Mouse (Mus musculus) splenic B cell, adult 2 months (primary cell): ENCODE results near the gene Igf2.

ENCODE experiments used
- DNase-seq: peaks from one replicate; pipeline ENCODE4 v3.0.0-alpha.2; 2011; ENCODE audit warnings: low read depth, low spot score
- H3K27me3 ChIP-seq: 2 replicates; pipeline ENCODE4 v1.6.1; 2012; ENCODE audit warnings: mild to moderate bottlenecking, low read length, moderate library complexity, mixed read lengths; ENCODE audit not compliant: control insufficient read depth, poor library complexity, insufficient read depth, severe bottlenecking
- H3K36me3 ChIP-seq: 2 replicates; pipeline ENCODE4 v1.6.1; 2012; ENCODE audit warnings: mild to moderate bottlenecking, low read length, moderate library complexity, mixed read lengths; ENCODE audit not compliant: control insufficient read depth, poor library complexity, insufficient read depth, severe bottlenecking

Gene Igf2

DNA sequence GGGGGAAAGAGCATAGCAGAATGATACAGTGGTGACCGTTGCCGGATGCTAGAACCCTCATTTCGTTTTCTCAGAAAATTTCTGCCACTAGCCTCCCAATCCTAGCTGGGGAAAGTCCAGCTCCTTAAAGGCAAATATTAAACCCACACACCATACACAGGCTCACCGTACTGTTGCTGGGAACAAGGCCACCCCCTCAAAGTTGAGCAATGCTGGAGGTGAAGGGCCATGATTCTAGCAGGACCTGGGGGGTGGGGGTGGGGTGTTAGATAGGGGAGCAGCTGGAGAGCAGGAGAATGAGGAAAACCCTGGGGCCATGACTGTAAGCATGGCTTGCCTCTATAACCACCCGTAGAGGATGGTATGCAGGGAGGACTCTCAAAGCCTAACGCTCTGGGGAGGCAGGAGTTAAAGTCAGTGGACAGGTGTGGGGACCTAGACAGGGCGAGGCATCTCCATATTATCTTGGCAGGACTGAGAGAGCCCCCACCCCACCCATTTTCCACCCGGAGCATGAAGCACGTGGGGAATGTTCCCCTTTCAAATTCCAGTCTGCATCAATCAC is 2.1 kb downstream of the Igf2 start:
- Histone ChIP-seq H3K36me3 (no peaks in the 10 kb centered on the region), H3K27me3 (no peaks in the 10 kb centered on the region; the same call in none of the 2 replicates)
- DNase-seq: no peak

DNA sequence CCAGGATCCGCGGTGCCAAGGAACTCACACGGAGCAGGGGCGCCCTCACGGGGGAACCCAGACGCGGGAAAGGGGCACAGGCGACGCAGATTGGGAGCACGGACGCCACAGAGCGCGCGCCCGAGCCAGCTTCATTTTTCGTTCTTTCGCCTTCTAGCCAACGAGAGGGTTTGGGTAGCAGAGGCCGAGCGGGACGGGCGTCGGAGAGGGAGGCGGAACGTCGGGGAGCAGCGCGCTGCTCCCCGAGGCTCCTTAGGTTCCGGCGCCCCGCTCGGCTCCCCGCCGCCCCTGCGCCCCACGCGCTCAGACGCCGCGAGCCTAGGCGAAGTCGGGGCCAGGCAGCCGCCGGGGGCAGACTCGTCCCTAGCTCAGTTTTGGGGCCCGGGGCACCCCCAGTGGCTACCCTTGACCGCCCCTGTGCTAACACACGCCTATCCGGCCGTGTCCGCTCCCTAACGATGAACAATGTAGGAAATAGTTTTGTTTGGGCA is 2.6 kb downstream of the Igf2 start:
- no peaks in the 10 kb centered on the region; the same call in none of the 2 replicates for H3K27me3 ChIP-seq
- no peaks in the 10 kb centered on the region for H3K36me3 ChIP-seq
- DNase-seq: no peak

DNA sequence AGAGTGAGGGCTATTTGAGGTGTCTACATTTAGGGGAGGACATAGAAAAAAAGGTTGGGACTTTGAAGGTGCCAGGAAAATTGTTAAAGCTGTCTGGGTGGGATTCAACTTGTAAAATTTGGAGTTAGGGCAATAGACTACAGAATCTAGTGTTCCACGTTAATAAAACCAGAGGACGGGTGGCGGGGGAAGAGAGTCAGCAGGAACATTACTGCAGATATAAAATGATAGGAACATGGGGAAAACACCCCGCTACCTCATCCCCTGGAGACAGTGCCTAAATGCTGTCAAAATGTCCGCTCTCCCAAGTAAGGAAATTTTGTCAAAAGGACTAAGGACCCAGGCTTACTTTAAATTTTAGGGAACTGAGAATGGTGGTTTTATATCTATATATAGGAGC is 3.5 kb downstream of the Igf2 start:
- DNase-seq: no peak
- Histone ChIP-seq H3K27me3 (no peaks in the 10 kb centered on the region; the same call in none of the 2 replicates), H3K36me3 (no peaks in the 10 kb centered on the region)

DNA sequence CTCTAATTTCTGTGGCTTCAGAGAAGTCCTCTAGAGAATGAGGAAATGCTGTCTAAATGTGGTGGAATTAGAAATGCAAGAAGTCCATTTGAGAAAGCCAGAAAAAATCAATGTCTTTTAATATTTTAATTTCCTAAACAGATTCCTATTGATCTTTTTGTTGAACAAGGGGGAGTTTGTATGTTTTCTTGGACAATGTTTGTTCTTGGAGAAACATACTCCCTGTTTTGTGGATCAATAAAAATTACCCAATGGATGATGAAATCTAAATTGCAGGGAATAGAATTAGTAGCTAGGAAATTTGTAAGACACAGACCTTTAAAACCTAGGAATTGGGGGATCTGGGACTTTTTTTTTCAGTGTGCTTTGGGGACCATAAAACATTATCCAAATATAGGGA is 4.8 kb downstream of the Igf2 start:
- Histone ChIP-seq H3K36me3 (no peaks in the 10 kb centered on the region), H3K27me3 (no peaks in the 10 kb centered on the region; the same call in none of the 2 replicates)
- DNase-seq: no peak

DNA sequence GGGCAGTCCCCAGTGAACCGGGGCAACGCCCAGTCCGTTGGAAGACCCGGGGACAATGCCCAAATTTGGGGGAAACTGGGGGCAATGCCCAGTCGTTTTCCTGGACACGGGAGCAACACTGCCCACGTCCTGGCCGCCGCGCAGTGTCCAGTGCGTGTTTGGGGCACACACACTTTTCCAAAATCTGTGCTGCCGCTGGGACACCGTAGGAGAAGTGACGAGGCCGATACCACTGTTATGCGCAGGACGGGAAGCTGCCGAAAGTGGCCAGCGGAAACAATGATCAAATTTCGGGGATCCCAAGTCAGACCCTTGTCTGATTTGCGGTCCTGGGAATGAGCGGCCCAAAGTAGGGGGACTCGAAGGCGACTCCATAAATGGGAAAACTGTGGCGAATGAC is 5.6 kb downstream of the Igf2 start:
- no peaks in the 10 kb centered on the region; the same call in none of the 2 replicates for H3K27me3 ChIP-seq
- no peaks in the 10 kb centered on the region for H3K36me3 ChIP-seq
- no peak for DNase-seq

DNA sequence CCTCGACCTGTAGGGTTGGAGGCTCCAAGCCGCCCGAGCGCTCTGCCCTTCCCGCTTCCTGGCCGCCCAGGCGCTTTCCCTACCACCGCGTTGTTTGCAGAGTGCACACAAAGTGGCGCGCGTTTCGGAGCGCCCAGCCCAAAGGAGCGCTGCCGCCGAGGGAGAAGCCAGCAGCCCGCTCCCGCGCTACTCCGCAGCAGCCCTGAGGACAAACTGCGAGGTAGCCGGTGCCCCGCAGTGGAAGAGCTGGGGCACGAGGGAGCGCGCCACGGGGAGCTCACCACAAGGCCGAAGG is 6.0 kb downstream of the Igf2 start:
- Histone ChIP-seq H3K27me3 (no peaks in the 10 kb centered on the region; the same call in none of the 2 replicates), H3K36me3 (no peaks in the 10 kb centered on the region)
- no peak for DNase-seq

DNA sequence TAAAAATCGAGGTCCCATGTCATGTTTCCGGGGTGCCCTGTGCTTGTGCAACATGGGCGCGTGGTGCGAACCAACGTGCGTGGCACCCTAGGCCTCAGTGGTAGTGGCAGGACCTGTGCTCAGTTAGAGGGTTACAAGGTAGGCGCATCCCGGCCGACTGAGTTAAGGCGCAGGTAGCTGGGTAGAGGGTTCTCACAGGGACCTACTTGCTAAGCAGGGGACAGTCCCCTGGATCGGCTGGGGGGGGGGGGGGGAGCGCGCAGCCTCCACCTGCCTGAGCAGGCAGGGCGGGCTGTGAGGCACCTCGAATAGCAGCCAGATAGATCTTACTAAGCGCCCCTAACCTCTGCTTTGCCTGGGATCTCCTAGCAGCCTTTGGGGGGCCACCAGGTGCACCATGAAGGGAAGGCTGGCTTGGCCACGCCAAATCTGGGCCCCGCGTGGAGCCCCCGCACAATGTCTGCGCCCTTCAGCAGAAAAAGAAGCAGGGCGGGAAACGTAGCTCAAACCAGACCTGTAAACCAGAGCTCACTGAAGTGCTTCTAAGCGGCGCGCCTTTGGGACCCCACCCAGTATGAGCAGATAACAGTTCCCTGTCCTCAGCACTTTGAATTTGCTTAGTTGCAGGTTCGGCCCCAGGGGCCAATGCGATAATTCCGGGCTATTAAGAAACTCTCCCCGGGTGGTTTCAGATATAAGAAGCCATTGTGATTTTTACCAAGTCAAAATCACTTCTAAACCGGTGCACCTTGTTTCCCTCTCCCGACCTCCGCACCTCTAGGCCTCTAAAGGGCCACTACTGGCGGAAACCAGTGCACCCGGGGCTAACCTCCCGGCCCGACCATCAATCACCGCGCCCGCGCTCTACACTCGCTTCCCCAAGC is 6.6 kb downstream of the Igf2 start:
- DNase-seq: no peak
- no peaks in the 10 kb centered on the region for H3K36me3 ChIP-seq
- H3K27me3 ChIP-seq: no peaks in the 10 kb centered on the region; the same call in none of the 2 replicates

DNA sequence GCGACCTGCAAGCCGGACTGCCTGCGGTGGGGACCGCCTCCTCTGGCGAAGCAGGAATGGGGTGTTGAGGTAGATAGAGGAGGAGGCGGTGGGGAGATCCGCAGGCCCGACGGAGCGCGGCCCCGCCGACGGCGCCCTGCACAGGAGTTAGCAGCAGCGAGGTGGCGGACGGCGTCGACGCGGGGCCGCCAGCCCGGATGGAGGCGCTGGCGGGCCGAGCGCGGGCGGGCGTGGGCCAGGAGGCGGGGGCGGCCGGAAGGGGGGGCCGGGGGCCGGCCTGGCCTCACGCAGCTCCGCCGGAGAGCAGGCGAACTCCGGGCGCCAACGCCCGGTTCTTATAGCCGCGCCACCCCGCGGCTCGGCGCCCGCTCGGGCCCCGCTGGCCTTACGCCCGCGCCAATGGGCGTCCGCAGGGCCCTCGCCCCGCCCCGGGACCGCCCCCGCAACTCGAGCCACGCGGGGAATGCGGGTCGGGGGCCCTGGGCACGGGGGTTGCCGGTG is 7.4 kb downstream of the Igf2 start:
- peak; percentile 3 for DNase-seq
- H3K36me3 ChIP-seq: no peaks in the 10 kb centered on the region
- H3K27me3 ChIP-seq: no peaks in the 10 kb centered on the region; the same call in 1 of the 2 replicates

DNA sequence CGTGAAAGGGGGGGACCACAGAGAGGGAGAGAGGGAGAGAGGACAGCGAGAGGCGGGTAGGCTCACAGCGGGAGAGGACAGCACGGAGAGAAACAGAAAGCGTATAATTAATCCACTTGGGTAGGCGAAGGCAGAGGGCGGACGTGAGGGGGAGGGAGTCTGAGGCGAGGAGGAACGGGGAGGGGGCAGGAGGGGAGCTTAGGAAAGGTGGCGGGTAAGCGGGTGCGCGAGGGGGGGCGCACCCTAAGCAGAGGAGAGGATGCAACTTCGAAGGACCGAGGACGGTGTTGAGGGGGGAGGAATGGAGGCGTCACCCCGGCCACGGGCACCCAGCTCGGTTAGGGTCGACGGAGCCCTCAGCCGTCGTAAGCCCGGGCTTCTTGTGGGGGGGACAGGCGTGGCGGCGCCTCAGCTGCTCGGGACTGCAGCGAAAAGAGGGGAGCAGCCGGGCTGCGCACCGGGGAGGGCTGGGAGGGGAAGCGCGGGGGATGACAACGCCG is 7.9 kb downstream of the Igf2 start:
- Histone ChIP-seq H3K36me3 (no peaks in the 10 kb centered on the region), H3K27me3 (no peaks in the 10 kb centered on the region; the same call in 1 of the 2 replicates)
- no peak for DNase-seq

DNA sequence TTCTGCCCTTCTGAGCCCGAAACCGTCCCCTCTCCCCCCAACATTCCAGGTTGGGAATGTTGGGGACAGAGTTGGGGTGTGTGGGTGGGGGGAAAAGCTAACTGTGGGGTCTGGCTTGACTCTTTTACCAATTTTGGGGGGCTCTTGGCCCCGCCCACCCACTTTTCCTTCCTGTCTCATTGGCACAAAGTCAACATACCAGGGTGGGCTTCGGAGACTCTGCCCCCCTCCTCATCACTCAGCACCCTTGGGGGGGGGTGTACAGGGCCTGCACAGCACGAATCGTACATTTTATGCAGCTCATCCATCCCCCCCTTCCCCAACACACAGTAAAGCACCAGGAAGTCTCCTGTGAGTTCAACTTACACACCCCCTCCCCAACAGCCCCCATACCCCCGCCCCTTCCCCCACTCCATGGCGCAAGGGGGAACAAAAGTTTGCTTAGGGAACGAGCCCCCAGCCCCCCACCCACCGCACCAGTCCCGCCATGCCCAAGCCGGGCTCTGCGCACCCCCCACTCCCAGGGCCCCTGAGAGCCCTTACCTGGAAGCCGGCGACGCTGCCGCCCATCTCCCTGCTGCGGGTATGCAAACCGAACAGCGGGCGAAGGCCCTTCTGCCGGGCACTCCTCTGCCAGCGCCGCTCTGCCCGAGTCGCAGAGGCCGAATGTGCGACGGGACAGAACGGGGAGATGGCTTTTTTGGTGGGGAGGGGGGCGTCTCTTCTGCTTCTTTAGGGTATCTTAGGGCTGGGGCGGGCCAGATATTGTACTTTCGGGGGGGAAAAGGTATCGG is 8.6 kb downstream of the Igf2 start:
- H3K27me3 ChIP-seq: no peaks in the 10 kb centered on the region; the same call in 1 of the 2 replicates
- no peak for DNase-seq

DNA sequence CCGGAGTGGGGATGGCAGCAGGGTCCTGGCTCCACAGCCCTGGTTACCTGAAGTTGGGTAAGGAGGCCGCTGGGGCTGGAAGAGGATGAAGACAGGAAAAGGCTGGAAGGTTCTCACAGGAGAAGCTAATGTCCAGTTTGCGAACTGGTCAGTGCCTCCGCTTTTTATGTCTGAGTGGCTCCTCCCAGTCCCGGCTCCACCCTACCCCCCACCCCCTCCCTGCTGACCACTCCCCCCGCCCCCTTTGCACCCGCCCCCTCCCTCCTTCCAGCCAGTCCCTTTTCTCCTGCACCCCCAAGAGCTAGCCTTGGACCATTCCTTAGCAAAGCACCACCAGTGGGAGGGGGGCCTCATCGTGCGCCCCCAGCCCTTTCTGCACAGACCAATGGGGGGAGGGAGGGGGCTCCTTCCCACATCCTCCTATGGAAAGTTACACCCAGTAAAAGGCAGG is 9.2 kb downstream of the Igf2 start:
- no peak for DNase-seq
- Histone ChIP-seq H3K36me3 (no peaks in the 10 kb centered on the region), H3K27me3 (no peaks in the 10 kb centered on the region; the same call in 1 of the 2 replicates)

More for the DNA sequence above, 8.6 kb downstream of the Igf2 start:
- H3K36me3 ChIP-seq: no peaks in the 10 kb centered on the region

DNA sequence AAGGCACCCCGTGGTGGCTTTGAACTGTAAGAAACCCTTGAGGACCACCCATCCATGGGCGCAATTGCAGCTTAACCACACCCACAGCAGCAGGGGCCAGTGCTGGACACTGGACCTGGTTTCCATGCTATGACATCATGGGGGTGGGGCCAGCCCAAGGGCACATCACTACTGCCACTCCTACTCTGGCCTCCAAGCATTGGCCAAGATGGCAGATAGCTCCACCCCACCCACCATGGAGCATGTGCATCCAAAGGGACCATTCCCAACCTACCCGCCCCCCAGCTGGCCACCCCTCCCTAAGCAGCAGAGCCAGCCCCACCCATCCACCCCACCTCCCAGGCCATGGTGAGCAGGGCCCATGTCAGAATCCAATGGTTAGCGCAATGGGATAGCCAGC is 10.6 kb downstream of the Igf2 start:
- Histone ChIP-seq H3K27me3 (no peaks in the 10 kb centered on the region; the same call in 1 of the 2 replicates), H3K36me3 (no peaks in the 10 kb centered on the region)
- DNase-seq: no peak

DNA sequence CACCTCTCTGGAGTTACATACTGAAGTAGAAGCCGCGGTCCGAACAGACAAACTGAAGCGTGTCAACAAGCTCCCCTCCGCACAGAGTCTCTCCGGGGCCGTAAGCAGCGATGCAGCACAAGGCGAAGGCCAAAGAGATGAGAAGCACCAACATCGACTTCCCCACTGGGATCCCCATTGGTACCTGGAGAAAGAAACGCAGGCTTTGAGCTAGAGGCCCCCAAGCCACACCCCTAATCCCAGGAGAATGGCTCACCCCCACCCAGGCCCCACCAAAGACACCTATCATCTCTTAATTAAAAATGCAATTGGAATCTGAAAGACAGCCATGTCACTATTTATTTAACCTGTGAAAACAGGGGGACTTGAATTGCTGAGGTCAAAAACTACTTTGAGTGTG is 11.0 kb downstream of the Igf2 start:
- DNase-seq: no peak
- Histone ChIP-seq H3K27me3 (no peaks in the 10 kb centered on the region; the same call in 1 of the 2 replicates), H3K36me3 (no peaks in the 10 kb centered on the region)

DNA sequence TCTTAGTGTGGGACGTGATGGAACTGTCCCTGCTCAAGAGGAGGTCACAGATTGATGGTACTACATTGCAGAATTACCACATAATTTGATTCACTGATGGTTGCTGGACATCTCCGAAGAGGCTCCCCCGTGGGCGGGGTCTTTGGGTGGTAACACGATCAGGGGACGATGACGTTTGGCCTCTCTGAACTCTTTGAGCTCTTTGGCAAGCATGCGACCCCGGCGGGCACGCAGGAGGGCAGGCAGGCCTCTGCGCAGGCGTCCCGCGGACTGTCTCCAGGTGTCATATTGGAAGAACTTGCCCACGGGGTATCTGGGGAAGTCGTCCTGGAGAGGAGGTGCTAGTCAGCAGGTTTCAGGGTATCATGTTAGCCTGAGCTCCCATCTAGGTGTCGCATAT is 12.9 kb downstream of the Igf2 start:
- no peaks in the 10 kb centered on the region for H3K27me3 ChIP-seq
- no peak for DNase-seq
- no peaks in the 10 kb centered on the region for H3K36me3 ChIP-seq
